Mouse (Mus musculus) ES-Bruce4 (cell line): ENCODE data around the gene Mef2b. TPM values are rescaled to one million over a fixed set of nuclear protein-coding genes. Genes with fewer than 3 reads are reported as not detected.
A peak's percentile ranks its signal among the peaks of the same experiment; 100 is the strongest.

ENCODE experiments used
- H3K27ac ChIP-seq: 2 replicates; pipeline ENCODE4 v1.5.1; 2012; ENCODE audit warnings: low read length, inconsistent platforms; ENCODE audit not compliant: insufficient read depth
- H3K27me3 ChIP-seq: 2 replicates; pipeline ENCODE4 v1.6.1; 2012; ENCODE audit warnings: mild to moderate bottlenecking, low read length, inconsistent platforms; ENCODE audit not compliant: control insufficient read depth, poor library complexity, insufficient read depth, severe bottlenecking
- H3K36me3 ChIP-seq: 2 replicates; pipeline ENCODE4 v1.6.1; 2012; ENCODE audit warnings: inconsistent platforms, mild to moderate bottlenecking, low read length, moderate library complexity; ENCODE audit not compliant: control insufficient read depth, poor library complexity, insufficient read depth, severe bottlenecking
- H3K4me1 ChIP-seq: one replicate; pipeline ENCODE4 v1.8.1; 2011; ENCODE audit warnings: low read length; ENCODE audit not compliant: control insufficient read depth, insufficient read depth
- H3K4me3 ChIP-seq: 2 replicates; pipeline ENCODE4 v1.5.1; 2011; ENCODE audit warnings: low read depth, mild to moderate bottlenecking, low read length
- H3K9ac ChIP-seq: 2 replicates; pipeline ENCODE4 v1.6.1; 2012; ENCODE audit warnings: low read depth, mild to moderate bottlenecking, inconsistent platforms; ENCODE audit not compliant: poor library complexity, severe bottlenecking
- H3K9me3 ChIP-seq: replicated peaks from 2 replicates; pipeline ENCODE4 v1.6.1; 2012; ENCODE audit warnings: mild to moderate bottlenecking, low read length, inconsistent platforms; ENCODE audit not compliant: control insufficient read depth, poor library complexity, insufficient read depth, severe bottlenecking
- CTCF ChIP-seq: IDR thresholded peaks from one replicate; pipeline ENCODE4 v1.8.1; 2011; ENCODE audit warnings: low read depth, low read length
- EP300 ChIP-seq: IDR thresholded peaks from 2 replicates; pipeline ENCODE4 v1.6.1; 2011; ENCODE audit warnings: low read depth, low read length; ENCODE audit not compliant: insufficient read depth
- POLR2A ChIP-seq: IDR thresholded peaks from one replicate; pipeline ENCODE4 v1.8.1; 2011; ENCODE audit warnings: low read length; ENCODE audit not compliant: insufficient read depth
- polyA plus RNA-seq: library from polyadenylated mRNA; stranded (reverse); fragments of >200 nt; gene quantifications from 2 replicates; pipeline ENCODE4 v1.2.4, GENCODE M21; 2011; ENCODE audit warnings: low read depth; ENCODE audit not compliant: missing spikeins, insufficient read depth, insufficient read length

The Mef2b gene
- polyA plus RNA-seq, 1 experiment: 5.8 TPM

- H3K9ac ChIP-seq: no peak overlapping the region
- H3K4me1 ChIP-seq: peaks cover 2% of the 10 kb centered on the region
- H3K9me3 ChIP-seq: no peaks in the 10 kb centered on the region
- H3K4me3 ChIP-seq: no peak overlapping the region
- no peak overlapping the region for H3K27ac ChIP-seq
- no peaks in the 10 kb centered on the region for H3K27me3 ChIP-seq
- TF ChIP-seq CTCF: no peak
- TF ChIP-seq POLR2A: no peak
- TF ChIP-seq EP300: no peak
- H3K36me3 ChIP-seq: peaks cover 2% of the 10 kb centered on the region
Measured at GRCm38 (mm10) chr8:70174079-70174478, 34.6 kb downstream of the Mef2b start.

- Histone ChIP-seq H3K27me3 (no peaks in the 10 kb centered on the region), H3K4me1 (peaks cover 3% of the 10 kb centered on the region), H3K9ac (no peak overlapping the region), H3K36me3 (peaks cover 2% of the 10 kb centered on the region), H3K4me3 (no peak overlapping the region), H3K9me3 (no peaks in the 10 kb centered on the region), H3K27ac (no peak overlapping the region)
- no peak for TF ChIP-seq CTCF
Measured at GRCm38 (mm10) chr8:70178231-70178630, 38.7 kb downstream of the Mef2b start.

GRCm38 (mm10) chr8:70179082-70179481 is 39.6 kb downstream of the Mef2b start:
- H3K9me3 ChIP-seq: no peaks in the 10 kb centered on the region

GRCm38 (mm10) chr8:70181212-70181902 is 41.8 kb downstream of the Mef2b start:
- H3K9ac ChIP-seq: no peak overlapping the region
- no peak overlapping the region for H3K4me3 ChIP-seq
- no peaks in the 10 kb centered on the region for H3K9me3 ChIP-seq
- H3K27ac ChIP-seq: no peak overlapping the region
- H3K27me3 ChIP-seq: no peaks in the 10 kb centered on the region
- H3K4me1 ChIP-seq: peaks cover 3% of the 10 kb centered on the region
- TF ChIP-seq POLR2A (no peak), CTCF (no peak), EP300 (no peak)
- peaks cover 2% of the 10 kb centered on the region for H3K36me3 ChIP-seq

More at GRCm38 (mm10) chr8:70179082-70179481, 39.6 kb downstream of the Mef2b start:
- H3K27me3 ChIP-seq: no peaks in the 10 kb centered on the region
- H3K27ac ChIP-seq: no peak overlapping the region
- peaks cover 3% of the 10 kb centered on the region for H3K4me1 ChIP-seq
- no peak overlapping the region for H3K4me3 ChIP-seq
- peaks cover 2% of the 10 kb centered on the region for H3K36me3 ChIP-seq
- TF ChIP-seq CTCF (peak; percentile 43), EP300 (no peak), POLR2A (no peak)
- no peak overlapping the region for H3K9ac ChIP-seq

GRCm38 (mm10) chr8:70181903-70182252 is 42.4 kb downstream of the Mef2b start:
- peaks cover 3% of the 10 kb centered on the region for H3K4me1 ChIP-seq
- no peaks in the 10 kb centered on the region for H3K9me3 ChIP-seq
- no peaks in the 10 kb centered on the region for H3K27me3 ChIP-seq
- no peak overlapping the region for H3K9ac ChIP-seq
- peaks cover 2% of the 10 kb centered on the region for H3K36me3 ChIP-seq
- no peak for TF ChIP-seq CTCF
- no peak for TF ChIP-seq POLR2A
- TF ChIP-seq EP300: no peak
- H3K4me3 ChIP-seq: no peak overlapping the region
- no peak overlapping the region for H3K27ac ChIP-seq

- Histone ChIP-seq H3K27ac (no peak overlapping the region), H3K4me1 (peaks cover 3% of the 10 kb centered on the region), H3K9me3 (no peaks in the 10 kb centered on the region), H3K36me3 (no peaks in the 10 kb centered on the region), H3K27me3 (no peaks in the 10 kb centered on the region), H3K4me3 (no peak overlapping the region), H3K9ac (no peak overlapping the region)
- TF ChIP-seq EP300: no peak
- no peak for TF ChIP-seq CTCF
- TF ChIP-seq POLR2A: no peak
Measured at GRCm38 (mm10) chr8:70183194-70183593, 43.7 kb downstream of the Mef2b start.
